Mouse (Mus musculus): ENCODE results near the gene Slc35e3.
A peak's percentile ranks its signal among the peaks of the same experiment; 100 is the strongest.
"Not testable (repeated sequence)": the region's sequence is repeated elsewhere in the genome, so short reads cannot be mapped to it uniquely, and the experiment has no call there.

Gene Slc35e3

DNA sequence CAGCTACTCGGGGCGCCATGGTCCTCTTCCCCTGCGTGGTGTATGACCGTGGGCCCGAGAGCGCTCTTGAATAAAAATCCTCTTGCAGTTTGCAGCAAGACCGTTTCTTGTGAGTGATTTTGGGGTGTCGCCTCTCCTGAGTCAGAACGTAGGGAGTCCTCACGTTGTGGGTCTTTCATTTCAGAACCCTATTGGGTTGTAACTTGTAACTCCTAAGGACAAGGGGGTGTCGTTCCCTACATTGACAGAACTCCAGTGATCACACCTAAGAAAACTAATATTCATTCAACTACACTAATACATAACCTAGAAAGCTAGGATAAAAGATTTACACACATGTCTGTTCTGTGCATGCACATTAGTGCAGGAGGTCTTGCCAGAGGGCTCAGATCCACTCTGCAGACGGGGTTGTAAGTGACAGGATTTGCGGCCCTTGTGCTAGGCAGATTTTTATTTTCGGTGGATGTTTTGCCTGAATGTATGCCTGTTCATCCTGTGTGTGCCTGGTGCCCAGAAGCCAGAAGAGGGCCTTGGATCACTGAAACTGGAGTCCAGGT, 3.7 kb upstream of the Slc35e3 start:
- no peak for DNase-seq (ENCODE audit: low spot score)

DNA sequence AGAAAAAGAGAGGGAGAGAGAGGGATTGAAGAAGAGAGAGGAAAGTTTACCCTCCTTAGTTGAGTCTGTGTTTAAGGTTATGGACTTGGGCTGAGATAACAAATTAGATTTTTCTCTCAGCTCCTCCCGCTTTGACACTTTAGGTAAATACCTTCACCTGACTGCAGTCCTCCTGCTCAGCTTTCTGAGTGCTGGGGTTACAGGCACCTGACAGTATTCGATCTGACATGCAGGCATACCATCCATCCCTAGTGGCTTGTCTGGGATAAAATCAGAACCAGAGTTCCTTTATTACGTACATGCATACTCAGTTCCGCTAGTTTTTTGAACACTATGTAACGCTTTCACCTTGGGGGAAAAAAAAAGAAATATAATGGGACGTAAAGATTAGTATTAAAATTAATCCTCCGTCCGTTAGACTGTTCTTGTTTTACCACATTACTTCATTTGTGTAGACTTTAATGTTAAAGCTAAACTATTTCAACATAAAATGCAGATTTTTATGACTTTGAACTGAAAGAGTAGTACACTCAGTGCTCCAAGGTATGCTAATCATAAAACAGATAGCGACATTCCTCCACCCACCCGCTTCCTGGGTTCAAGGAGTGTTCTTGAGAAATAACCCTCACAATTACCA, 3.0 kb upstream of the Slc35e3 start:
- no peak for DNase-seq (ENCODE audit: low spot score)

GRCm38 (mm10) chr10:117748276-117749049, 2.3 kb upstream of the Slc35e3 start:
- no peak for DNase-seq (ENCODE audit: low spot score)

- DNase-seq (ENCODE audit: low spot score) = no peak
These were observed 1.5 kb upstream of the Slc35e3 start for GRCm38 (mm10) chr10:117747711-117748110.

GRCm38 (mm10) chr10:117745570-117746296, 432 bp downstream of the Slc35e3 start:
- peak; percentile 13 for DNase-seq (ENCODE audit: low spot score)

- no peak for DNase-seq (ENCODE audit: low spot score)
These were observed 2.2 kb downstream of the Slc35e3 start for GRCm38 (mm10) chr10:117743917-117744316.

DNA sequence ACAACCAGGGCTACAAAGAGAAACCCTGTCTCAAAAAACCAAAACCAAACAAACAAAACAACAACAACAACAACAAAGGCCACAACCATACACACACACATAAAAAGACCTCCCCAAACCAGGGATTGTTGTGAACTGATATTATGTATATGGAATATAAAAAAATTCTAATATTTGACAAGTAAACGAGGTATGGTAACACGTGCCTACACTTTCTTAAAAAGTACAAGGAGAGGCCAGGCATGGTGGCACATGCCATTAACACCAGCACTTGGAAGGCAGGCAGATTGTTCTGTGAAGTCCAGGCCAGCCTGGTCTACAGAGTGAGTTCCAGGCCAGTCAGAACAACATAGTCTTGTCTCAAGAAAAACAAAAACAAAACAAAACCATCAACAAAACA, 3.0 kb downstream of the Slc35e3 start:
- DNase-seq (ENCODE audit: low spot score) = no peak

- no peak for DNase-seq (ENCODE audit: low spot score)
These were observed 3.5 kb downstream of the Slc35e3 start for GRCm38 (mm10) chr10:117742618-117743017.

- DNase-seq (ENCODE audit: low spot score) = no peak
These were observed 4.3 kb downstream of the Slc35e3 start for GRCm38 (mm10) chr10:117741698-117742475.

DNA sequence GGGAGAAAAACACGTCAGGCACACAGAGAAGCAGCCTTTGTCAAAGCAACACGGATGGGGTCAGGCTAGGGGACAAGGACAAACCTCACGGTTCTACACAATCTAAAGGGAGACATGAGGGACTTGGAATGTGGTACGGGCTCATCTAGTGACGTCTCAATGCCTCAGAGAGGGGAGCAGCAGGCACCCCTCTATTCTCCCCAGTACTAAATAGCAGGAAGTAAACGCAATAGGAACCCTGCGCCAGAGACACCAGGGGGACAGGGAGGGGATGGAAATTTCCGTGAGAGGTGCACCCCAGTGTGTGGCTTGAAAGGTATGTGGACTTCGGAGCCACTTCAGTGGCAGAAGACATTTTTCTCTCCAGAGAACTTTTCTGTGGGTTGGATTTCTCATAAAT, 5.2 kb downstream of the Slc35e3 start:
- DNase-seq (ENCODE audit: low spot score) = no peak

DNA sequence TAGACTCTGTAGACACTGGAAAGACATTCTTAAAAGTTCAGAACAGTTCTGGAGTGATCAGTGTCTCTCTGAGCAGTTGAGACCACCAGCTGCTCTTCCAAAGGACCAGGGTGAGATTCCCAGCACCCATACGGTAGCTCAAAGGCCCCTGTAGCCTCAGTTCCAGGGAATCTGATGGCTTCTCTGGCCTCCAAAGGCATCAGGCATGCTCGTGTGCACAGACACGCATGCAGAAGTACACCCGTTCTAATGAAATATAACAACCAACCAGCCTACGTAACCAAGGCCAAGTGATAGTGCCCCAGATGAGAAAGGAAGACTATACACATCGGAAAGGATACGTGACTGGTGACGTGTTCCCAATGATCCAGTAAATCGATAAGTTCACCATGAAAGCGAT, 6.0 kb downstream of the Slc35e3 start:
- DNase-seq (ENCODE audit: low spot score) = no peak

DNA sequence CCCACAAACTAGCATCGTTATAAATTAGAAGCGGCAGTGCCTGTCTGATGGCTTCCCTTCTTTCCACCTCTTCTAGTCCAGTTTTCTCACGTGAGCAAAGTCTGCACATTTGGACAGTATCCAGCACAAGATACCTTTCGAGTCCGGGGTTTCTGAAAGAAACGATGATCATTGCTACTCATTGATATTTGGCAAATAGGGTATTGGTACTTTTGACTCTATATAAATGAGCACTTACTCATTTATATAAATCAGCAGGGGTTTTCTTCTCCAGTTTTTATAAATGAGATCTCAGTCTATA, 6.6 kb downstream of the Slc35e3 start:
- DNase-seq (ENCODE audit: low spot score) = no peak

DNA sequence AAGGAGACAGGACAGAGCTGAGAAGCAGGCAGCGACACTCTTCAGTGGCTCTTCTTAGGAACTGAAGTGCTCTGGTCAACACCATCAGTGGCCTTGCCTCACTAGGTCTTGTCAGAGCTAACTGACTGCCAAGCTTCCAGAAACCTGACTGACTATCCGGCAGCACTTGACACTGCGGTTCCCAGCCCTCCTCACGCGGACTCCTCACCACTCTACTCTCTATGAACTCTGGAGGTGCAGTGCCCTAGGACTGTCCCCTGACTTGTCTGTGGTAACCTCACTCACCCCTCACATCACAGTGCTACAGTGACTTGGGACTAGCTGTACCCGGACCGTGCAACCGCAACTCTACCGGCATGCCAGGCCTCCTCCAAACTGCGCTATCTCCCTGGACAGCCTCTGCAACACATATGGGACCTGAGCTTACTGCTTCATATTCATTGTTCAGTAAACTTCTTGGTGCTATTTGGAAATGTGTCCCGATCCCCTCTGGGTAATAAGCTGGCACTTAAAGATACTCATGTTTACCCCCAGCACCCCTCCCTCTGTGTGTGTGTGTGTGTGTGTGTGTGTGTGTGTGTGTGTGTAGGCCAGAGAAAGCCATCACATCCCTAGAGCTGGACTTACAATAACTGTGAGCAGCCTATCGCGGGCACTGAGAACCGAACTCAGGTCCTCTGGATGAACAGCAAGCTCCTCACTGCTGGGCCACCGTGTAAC, 7.1 kb downstream of the Slc35e3 start:
- DNase-seq (ENCODE audit: low spot score) = no peak

- DNase-seq (ENCODE audit: low spot score) = no peak
These were observed 7.8 kb downstream of the Slc35e3 start for GRCm38 (mm10) chr10:117738140-117738921.

DNA sequence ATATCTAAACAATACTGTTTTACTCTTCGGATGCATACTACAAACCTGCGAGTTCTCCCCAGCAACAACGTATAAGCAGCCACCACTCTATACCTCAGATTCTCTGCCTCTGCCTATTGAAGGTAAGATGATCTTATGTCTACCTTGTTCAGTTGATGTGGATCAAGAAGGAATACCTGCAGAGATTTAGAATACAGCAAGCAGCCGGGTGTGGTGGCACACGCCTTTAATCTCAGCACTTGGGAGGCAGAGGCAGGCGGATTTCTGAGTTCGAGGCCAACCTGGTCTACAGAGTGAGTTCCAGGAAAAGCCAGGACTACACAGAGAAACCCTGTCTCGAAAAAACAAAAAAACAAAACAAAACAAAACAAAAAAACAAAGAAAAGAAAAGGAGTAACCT, 8.7 kb downstream of the Slc35e3 start:
- DNase-seq (ENCODE audit: low spot score) = not testable (repeated sequence)

DNA sequence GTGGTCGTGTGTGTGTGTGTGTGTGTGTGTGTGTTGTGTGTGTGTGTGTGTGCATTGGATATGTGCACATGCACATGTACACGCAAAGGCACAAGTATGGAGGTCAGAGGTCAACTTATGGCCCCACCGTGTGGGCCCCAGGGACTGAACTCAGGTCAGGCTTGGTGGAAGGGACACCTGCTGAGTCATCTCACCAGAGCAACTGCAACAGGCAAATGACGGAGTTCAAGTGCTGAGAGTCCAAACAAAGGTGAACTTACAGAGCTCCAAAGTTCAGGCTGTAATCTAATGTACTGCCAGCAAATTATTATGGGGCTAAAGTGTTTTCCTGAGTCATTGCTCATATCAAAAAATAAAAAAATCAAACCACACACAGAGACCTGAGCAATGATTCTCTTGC, 9.1 kb downstream of the Slc35e3 start:
- DNase-seq (ENCODE audit: low spot score) = no peak

DNA sequence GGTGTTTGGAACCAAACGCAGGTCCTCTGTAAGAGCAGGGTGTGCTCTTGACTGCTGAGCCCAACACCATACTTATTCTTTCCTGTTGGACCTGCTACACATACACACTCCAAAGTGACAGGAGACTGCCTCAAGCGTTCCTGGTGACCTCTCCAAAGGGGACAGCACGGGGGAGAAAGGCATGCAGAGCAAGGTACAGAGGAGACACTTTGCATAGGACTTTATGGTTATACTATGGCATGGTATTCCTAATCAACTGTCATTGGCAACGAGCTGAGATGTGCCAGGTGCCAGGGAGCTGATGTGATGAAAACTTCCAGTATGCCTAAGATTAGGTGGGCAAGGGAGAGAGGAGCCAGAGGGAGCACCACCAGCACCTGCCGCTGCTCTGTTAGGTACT, 9.6 kb downstream of the Slc35e3 start:
- DNase-seq (ENCODE audit: low spot score) = no peak

DNA sequence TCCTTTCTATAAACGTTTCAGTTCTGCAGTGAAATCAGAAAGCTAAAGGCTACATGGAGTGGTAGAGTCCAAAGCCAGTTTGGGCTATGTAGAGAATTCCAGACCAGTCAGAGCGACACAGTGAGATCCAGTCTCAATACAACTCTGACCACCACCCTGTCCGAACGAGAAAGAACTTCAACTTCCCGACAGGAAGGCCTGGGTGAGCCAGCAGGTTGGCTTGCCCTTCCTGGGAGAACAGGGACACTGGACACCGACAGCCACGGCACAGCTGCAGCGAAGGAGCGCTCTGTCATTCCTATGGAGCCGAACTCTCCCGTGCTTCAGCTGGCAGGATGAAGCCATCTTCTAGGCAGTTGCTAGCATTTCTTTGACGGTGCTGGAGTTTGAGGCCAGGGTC, 10.8 kb downstream of the Slc35e3 start:
- DNase-seq (ENCODE audit: low spot score) = not testable (repeated sequence)

- DNase-seq (ENCODE audit: low spot score) = not testable (repeated sequence)
These were observed 11.9 kb downstream of the Slc35e3 start for GRCm38 (mm10) chr10:117734104-117734852.

DNA sequence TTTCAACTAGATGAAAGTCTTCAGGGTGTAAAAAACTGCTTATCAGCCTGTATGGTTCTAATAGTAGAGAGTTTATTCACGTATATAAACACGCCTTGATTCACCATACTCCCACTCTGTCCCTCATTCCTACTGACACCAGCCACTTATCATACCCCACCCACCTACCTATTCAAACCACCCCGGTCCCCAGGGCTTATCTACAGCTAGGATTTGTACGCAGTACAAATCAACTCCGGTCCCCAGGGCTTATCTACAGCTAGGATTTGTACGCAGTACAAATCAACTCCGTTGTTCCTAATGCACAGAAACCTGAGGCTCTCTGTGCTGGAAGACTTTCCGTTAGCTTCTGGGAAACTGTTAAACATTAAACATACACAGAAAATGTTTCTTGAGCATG, 12.5 kb downstream of the Slc35e3 start:
- not testable (repeated sequence) for DNase-seq (ENCODE audit: low spot score)
